Mouse (Mus musculus) megakaryocyte, embryonic 14.5 days (primary cell): ENCODE data around the gene Nop9. TPM values are rescaled to one million over a fixed set of nuclear protein-coding genes. Genes with fewer than 3 reads are reported as not detected.

Source experiments
- H3K27me3 ChIP-seq: replicated peaks from 2 replicates; pipeline ENCODE3; 2012; ENCODE audit warnings: inconsistent platforms
- H3K36me3 ChIP-seq: replicated peaks from 2 replicates; pipeline ENCODE3; 2012; ENCODE audit warnings: low read length, inconsistent platforms, mixed read lengths
- H3K4me1 ChIP-seq: 2 replicates; pipeline ENCODE4 v1.6.1; 2012; ENCODE audit warnings: inconsistent platforms
- H3K4me3 ChIP-seq: replicated peaks from 2 replicates; pipeline ENCODE3; 2012; ENCODE audit warnings: moderate library complexity, mild to moderate bottlenecking, inconsistent platforms
- H3K9me3 ChIP-seq: 2 replicates; pipeline ENCODE4 v1.6.1; 2012; ENCODE audit warnings: inconsistent platforms
- FLI1 ChIP-seq: IDR thresholded peaks from 2 replicates; pipeline ENCODE4 v1.6.1; 2012; ENCODE audit warnings: low read length, inconsistent platforms, mixed read lengths
- GATA1 ChIP-seq: IDR thresholded peaks from 3 replicates; pipeline ENCODE4 v1.6.1; 2012; ENCODE audit warnings: mixed read lengths, low read length, inconsistent platforms, borderline replicate concordance
- polyA plus RNA-seq: library from polyadenylated mRNA; stranded (reverse); fragments of >175 nt; gene quantifications from 2 replicates; pipeline ENCODE4 v1.2.3, GENCODE M21; 2012; ENCODE audit warnings: low replicate concordance; ENCODE audit not compliant: insufficient read depth

Nop9 gene
- polyA plus RNA-seq, 1 experiment: 25.1 TPM

- H3K27me3 ChIP-seq: peaks cover 7% of the 10 kb centered on the region
- H3K36me3 ChIP-seq: peaks cover 50% of the 10 kb centered on the region
These were observed 29.2 kb upstream of the Nop9 start for GRCm38 (mm10) chr14:55716271-55716670.

DNA sequence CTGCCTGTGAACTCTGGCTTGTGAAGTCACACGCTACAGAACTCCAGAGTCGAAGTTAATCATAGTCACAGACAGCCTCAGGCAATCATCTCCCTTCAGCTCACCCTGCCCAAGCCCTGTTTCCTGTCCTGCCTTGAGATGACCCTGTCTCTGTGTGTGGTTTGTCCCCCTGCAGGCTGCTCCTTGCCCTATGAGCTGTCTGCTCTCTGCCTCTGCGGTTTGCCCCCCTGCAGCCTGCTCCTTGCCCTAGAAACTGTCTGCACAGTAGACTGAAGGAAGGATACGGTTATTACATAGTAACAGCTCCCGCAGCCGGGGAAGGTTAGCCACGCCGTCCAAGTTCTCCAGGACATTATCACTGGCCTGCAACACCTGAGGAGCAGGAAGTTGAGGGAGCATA, 28.6 kb upstream of the Nop9 start:
- Histone ChIP-seq H3K4me3 (no peak overlapping the region), H3K4me1 (peaks cover 61% of the 10 kb centered on the region), H3K36me3 (peaks cover 50% of the 10 kb centered on the region), H3K27me3 (peaks cover 3% of the 10 kb centered on the region), H3K9me3 (no peaks in the 10 kb centered on the region)
- TF ChIP-seq GATA1 (no peak), FLI1 (no peak)

More at GRCm38 (mm10) chr14:55716271-55716670, 29.2 kb upstream of the Nop9 start:
- TF ChIP-seq GATA1 (no peak), FLI1 (no peak)
- Histone ChIP-seq H3K4me3 (no peak overlapping the region), H3K9me3 (no peaks in the 10 kb centered on the region), H3K4me1 (peaks cover 60% of the 10 kb centered on the region)

GRCm38 (mm10) chr14:55719737-55720136, 25.8 kb upstream of the Nop9 start:
- Histone ChIP-seq H3K4me3 (no peak overlapping the region), H3K27me3 (no peaks in the 10 kb centered on the region), H3K9me3 (no peaks in the 10 kb centered on the region), H3K36me3 (peaks cover 50% of the 10 kb centered on the region), H3K4me1 (peaks cover 64% of the 10 kb centered on the region)
- no peak for TF ChIP-seq GATA1
- TF ChIP-seq FLI1: no peak

GRCm38 (mm10) chr14:55720666-55721065, 24.8 kb upstream of the Nop9 start:
- Histone ChIP-seq H3K4me3 (no peak overlapping the region), H3K9me3 (no peaks in the 10 kb centered on the region), H3K4me1 (peaks cover 61% of the 10 kb centered on the region), H3K36me3 (peaks cover 50% of the 10 kb centered on the region), H3K27me3 (no peaks in the 10 kb centered on the region)
- TF ChIP-seq FLI1 (no peak), GATA1 (no peak)

- H3K4me3 ChIP-seq: peak overlapping the region; percentile 97
- H3K36me3 ChIP-seq: peaks cover 48% of the 10 kb centered on the region
- TF ChIP-seq FLI1 (no peak), GATA1 (no peak)
- H3K4me1 ChIP-seq: peaks cover 59% of the 10 kb centered on the region
- H3K9me3 ChIP-seq: no peaks in the 10 kb centered on the region
- H3K27me3 ChIP-seq: no peaks in the 10 kb centered on the region
These were observed 24.4 kb upstream of the Nop9 start for GRCm38 (mm10) chr14:55721076-55721475.

- H3K36me3 ChIP-seq: peaks cover 40% of the 10 kb centered on the region
- H3K4me3 ChIP-seq: peak within 1 kb of the TSS; percentile 97
- peaks cover 54% of the 10 kb centered on the region for H3K4me1 ChIP-seq
- no peaks in the 10 kb centered on the region for H3K27me3 ChIP-seq
- no peak for TF ChIP-seq GATA1
- no peak for TF ChIP-seq FLI1
- no peaks in the 10 kb centered on the region for H3K9me3 ChIP-seq
These were observed 23.6 kb upstream of the Nop9 start, which contains the start of gene Rabggta for GRCm38 (mm10) chr14:55721700-55722437. Rabggta (minus strand) TSS chr14:55722263.

DNA sequence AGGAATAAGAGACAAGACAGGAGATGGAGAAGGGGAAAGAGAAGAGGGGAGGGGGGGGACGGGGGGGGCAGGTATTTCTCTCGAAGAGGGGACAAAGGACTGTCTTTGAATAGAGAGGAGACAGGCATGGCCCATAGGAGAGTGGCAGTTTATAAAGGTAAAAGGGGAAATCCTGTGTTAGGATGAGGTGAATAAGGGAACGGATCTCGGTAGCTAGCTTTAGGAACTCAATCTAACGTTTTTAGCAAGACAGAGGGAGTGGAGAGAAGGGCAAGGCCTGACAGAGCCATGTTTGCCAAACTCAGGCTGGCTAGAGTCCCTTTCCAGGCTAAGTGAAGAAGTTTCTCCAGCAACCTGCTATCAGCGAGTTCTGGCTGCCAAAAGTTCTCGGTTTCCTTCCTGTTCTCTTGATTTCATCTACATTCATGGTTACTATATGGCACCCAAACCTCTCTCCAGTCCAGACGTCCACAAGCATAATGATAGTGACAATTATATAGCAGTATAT, 23.0 kb upstream of the Nop9 start:
- H3K4me3 ChIP-seq: peak overlapping the region; percentile 97
- peaks cover 2% of the 10 kb centered on the region for H3K27me3 ChIP-seq
- H3K36me3 ChIP-seq: peaks cover 34% of the 10 kb centered on the region
- TF ChIP-seq GATA1: no peak
- no peak for TF ChIP-seq FLI1
- peaks cover 56% of the 10 kb centered on the region for H3K4me1 ChIP-seq
- no peaks in the 10 kb centered on the region for H3K9me3 ChIP-seq

DNA sequence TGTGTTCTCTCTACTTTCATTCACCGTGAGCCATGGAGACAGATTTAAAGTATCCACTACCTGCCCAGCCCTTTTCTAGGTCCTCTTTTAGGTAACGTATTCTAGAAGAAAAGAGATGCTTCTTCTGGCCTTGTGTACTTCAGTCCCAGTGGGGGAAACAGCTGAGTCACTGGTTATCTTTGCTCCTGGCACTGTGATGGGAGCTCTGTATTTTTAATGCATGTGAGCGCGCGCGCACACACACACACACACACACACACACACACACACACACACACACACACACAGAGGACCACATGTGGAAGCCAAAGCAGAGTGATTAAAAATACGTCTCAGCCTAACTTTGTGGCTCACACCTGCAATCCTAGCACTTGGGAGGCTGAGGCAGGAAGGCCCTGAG, 22.1 kb upstream of the Nop9 start:
- Histone ChIP-seq H3K9me3 (no peaks in the 10 kb centered on the region), H3K4me3 (no peak overlapping the region), H3K4me1 (peaks cover 66% of the 10 kb centered on the region)

DNA sequence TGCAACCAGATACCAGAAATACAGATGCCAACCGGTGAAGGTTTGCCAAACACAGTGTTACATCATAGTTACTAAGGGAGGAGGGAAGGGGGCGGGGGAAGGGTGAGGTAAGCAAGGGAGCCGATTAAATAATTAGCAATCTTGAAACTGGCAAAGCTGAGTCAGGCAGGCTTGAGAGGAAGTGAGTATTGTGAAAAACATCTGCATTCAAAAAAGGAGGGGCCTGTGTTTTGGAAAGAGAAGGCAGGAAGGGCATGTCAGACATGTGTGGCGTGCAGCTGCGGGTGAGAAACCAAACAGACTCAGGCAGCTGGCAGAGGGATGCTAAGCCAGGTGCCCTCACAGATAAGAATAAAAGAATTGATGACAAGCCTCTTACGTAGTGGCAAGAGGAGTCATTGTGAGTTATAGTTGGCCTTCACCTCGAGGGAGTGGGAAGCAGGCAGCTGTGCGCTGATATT, 21.1 kb upstream of the Nop9 start:
- Histone ChIP-seq H3K9me3 (no peaks in the 10 kb centered on the region), H3K27me3 (peaks cover 17% of the 10 kb centered on the region), H3K4me1 (peaks cover 68% of the 10 kb centered on the region), H3K4me3 (peak overlapping the region; percentile 59), H3K36me3 (peaks cover 16% of the 10 kb centered on the region)
- no peak for TF ChIP-seq FLI1
- TF ChIP-seq GATA1: no peak

More for the DNA sequence above, 22.1 kb upstream of the Nop9 start:
- H3K27me3 ChIP-seq: peaks cover 11% of the 10 kb centered on the region
- TF ChIP-seq GATA1: no peak
- no peak for TF ChIP-seq FLI1
- peaks cover 26% of the 10 kb centered on the region for H3K36me3 ChIP-seq

GRCm38 (mm10) chr14:55726261-55726660, 19.2 kb upstream of the Nop9 start:
- TF ChIP-seq FLI1 (no peak), GATA1 (no peak)
- H3K27me3 ChIP-seq: peaks cover 34% of the 10 kb centered on the region

More at GRCm38 (mm10) chr14:55726261-55726660, 19.2 kb upstream of the Nop9 start:
- Histone ChIP-seq H3K9me3 (no peaks in the 10 kb centered on the region), H3K4me3 (no peak overlapping the region), H3K36me3 (no peaks in the 10 kb centered on the region), H3K4me1 (peaks cover 69% of the 10 kb centered on the region)
